Mouse (Mus musculus): Measurements from ENCODE around the gene Ptpn1.

Ptpn1 gene

DNA sequence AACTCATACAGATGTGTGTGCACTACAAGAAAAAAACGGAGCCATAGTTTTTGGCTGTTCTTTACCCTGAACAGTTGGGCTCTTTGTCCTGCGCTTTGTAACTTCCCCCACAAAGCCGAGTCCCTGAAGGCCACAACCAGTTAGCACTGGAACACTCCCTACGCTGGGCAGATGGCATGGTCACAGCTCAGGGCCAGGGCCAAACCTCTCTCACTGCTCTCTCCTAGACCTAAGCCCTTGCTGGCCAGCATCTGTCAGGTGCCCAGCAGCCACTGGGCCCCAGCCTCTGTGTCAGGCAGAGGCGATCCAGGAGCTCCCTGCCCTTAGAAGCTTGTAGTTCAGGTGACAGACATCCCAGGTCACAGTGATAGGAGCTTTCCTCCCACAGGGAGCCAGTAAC lies 13.6 kb downstream of the Ptpn1 start:
- no peak for DNase-seq (ENCODE audit: low read depth, low spot score)

DNA sequence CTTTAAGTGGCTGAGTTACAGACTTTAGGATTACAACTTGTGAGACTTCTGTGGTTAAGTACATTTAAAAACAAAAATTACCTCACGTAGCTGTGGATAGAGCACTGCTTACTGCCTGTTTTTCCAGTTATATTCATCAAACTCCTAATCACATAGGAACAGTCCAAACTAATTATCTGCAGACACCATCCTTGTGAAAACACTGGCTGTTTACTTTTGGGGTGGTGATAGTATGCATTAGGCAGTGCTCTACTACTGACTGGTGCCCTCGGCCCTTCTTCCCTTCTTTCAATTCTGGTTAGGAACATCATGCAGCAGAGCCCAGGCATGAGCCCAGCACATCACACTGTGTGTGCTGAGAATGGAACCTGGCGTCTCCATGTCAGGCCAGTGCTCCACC lies 15.4 kb downstream of the Ptpn1 start:
- no peak for DNase-seq (ENCODE audit: low read depth, low spot score)

DNA sequence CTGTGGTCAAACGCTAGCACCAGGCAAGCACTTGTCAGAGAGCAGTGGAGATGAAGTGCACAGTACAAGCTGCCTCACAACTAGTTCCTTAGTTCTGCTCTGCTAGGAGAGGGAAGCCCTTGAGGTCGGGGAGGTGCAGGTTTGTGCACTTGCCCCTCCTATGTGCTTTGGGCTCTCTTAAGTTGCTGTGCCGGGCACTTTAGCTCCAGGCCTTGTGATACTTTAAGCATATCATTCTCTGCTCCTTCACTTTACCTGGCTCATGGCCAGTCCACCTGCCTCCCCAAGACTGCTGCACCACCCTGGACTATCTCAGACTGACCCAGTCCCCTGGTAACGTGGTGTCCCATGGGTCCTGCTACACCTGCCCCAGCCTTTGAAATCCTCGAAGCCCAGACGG lies 16.2 kb downstream of the Ptpn1 start:
- DNase-seq (ENCODE audit: low read depth, low spot score): no peak

DNA sequence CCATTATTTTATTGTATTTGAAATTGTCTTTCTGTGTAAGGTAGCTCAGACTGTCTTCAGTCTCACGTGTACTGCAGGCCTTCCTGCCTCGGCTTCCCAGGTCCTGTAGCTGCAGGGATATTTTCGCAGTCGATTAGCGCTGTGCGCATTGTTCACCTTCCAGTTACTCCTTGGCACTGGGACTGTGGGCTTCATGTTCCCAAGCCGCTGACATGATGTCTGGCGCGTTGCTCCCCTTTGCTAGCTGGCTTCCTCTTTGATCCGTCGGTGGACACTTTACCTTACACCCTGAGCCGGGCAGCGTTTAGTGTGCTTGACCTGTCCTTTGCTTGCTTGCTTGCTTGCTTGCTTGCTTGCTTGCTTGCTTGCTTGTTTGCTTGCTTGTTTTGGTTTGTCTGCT lies 16.7 kb downstream of the Ptpn1 start:
- no peak for DNase-seq (ENCODE audit: low read depth, low spot score)

DNA sequence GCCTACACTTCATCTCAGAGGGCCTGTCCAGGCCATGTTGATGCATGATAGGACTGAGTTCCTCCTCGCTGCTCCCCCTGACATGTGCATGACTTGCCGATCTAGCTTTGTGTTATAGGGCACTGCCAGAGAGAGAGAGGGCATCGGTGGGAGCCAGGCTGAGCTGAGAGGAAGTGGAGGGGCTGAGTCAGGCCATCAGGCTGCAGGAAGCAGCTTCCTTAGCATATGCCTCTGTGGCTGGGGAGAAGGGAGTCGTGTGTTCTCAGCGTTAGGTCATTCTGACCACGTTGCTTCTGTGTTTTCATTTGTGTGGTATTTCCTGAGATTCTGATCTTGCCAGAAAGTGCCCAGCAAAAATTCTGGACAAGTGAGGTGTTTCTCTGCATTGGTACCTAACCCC lies 17.4 kb downstream of the Ptpn1 start:
- DNase-seq (ENCODE audit: low read depth, low spot score): no peak

DNA sequence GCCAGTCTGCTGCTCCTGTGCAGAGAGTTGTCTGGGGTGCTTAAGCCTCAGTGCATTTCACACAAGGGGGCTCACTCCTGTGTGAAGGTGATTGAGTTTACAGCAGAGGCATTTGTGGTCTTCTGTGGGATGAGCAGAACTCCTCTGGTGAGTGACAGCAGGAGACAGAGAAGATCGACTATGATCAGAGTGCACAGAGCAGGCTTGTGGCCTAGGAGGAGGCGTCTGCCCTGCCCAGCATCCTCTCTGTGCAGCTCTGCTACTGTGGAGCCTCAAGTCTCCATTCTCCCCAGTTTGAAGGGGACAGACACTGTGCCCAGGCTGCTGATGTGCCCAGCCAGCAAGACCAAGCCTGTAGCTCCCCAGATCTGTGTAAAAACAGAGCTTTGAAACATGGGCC lies 18.0 kb downstream of the Ptpn1 start:
- DNase-seq (ENCODE audit: low read depth, low spot score): no peak

DNA sequence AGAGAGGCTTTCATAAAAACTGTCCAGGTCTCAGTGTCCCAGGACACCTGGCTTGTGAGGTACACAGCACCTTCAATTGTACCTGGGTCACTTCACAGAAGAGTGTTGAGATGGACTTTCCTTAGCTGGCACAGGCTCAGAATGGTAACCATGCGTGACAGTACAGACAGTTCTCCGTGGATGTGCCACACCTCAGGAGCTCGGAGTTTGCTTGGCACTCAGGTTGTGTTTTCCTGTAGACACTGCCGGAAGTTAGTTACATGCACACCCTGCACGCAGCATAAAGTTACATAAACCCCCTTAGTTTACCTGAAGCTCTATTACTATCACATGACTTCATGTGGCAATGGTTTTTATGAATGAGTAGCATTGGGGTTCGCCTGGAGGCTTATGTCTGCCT lies 18.8 kb downstream of the Ptpn1 start:
- no peak for DNase-seq (ENCODE audit: low read depth, low spot score)

DNA sequence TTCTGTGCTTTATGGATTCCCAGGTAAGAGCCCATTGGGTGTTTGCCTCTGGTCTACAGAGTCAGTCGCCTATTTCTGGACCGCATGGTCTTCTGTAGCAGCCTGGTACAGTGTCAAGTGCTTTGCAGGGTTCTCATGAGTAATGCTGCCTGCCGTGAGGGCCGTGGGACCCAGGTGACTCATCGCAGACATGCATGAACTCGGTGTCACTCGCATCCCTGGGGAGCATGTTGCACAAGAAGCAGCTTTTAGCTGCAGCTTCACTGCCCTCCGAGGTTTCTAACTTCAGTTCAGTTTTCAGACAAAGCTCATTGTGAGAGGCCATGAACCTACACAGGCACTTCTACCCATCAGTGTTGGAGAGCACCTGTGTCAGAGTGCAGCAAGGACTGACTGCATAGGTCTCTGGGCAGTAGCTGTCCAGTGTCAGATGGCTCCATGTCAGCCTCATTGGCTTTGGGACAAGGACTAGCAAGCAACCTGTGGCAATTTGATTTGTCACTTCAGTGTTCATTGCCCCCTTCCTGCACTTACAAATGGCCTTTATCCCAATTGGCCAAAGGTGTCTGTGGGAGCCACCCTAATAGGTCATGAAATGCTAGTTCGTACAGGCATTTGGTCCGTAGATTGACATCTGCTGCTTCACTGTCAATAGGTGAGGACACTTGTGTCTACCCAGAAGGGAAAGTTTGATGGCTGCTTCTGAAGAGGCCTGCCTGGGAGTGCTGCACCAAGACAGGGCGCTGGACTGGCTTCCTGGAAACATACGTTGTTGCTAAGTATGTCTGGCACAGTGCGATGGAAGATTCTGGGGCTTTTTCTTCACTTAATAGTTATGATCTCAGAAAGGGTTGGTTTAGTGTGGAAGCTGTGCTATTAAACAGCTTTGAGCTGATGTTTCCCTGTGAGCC lies 19.7 kb downstream of the Ptpn1 start:
- DNase-seq (ENCODE audit: low read depth, low spot score): no peak

DNA sequence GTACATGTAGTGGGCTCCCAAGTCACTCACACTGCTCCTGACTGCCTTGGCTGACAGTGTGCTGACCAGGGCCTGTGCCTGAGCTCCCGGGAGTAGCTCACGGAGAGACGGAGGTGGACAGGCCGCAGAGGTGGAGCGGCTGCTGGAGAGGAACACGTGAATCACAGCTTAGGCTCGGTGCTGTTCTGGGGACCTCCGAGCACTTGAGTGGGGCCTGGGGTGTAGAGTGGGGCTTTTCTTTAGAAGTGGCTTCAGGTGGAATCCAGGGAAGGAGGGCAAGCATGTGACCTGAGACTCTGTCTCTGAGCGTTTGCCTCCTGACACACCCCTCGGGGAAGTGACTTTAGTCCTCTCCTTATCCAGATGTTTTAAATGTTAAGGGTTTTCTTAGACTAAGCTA lies 22.0 kb downstream of the Ptpn1 start:
- DNase-seq (ENCODE audit: low read depth, low spot score): no peak

DNA sequence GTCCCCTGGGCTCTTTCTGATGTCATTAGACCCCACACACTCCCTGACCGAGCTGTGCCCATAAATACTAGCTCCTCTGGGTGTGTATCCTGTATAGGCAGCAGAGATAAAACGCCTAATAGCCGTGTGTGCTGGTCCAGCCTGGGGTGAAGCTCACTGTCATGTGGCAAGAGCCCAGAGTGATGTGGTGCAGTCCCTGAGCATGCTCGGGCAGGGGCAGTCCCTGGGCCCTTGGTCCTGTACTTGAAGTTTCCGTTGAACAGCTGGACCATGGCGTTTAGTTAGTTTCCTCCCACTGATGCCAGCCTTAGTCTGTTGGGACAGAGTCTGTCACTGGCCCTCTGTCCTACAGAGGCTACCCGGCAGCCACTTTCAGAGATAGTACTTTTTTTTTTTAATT lies 23.1 kb downstream of the Ptpn1 start:
- DNase-seq (ENCODE audit: low read depth, low spot score): no peak

DNA sequence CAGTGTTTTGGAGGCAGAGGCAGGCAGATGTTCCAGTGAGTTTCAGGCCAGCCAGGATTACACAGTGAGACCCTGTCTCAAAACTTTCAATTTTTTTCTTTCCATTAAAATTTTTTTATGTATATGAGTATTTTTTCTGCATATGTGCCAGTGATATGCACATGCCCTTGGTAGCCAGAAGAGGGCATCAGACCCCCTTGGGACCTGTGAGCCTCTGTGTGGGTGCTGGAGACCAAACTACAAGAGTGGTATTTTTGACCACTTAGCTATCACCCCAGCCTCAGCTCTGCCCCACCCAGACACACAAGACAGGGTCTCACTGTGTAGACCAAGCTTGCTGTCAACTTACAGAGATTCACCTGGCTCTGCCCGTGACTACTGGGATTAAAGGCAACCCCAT lies 25.7 kb downstream of the Ptpn1 start:
- DNase-seq (ENCODE audit: low read depth, low spot score): no peak

DNA sequence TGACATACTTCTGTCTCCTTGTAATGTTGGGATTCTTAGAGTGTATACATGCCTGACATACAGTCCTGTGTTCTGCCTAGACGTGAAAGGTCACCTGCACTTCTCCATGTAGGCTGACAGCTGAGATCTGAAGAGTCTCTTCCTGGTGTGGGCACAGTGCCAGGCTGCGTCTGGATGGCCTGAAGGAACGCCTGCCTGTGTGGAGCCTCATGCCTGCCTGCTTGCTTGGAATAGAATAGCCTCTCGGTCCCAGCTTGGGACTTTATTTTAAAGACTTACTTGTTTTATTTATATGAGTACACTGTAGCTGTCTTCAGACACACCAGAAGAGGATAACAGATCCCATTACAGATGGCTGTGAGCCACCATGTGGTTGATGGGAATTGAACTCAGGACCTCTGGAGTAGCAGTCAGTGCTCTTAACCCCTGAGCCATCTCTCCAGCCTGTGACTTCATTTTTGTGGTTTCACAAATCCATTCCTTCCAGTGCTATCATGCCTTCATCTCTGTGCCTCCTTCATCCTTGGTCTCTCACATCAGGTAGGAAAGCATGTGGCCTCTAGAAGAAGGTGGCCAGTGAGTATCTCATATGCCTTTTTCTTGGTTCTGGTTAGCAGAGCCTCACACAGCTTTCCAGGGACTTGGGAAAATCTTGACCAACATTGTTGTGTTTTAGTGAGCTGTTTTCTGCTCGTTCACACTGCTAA lies 26.4 kb downstream of the Ptpn1 start:
- DNase-seq (ENCODE audit: low read depth, low spot score): no peak

DNA sequence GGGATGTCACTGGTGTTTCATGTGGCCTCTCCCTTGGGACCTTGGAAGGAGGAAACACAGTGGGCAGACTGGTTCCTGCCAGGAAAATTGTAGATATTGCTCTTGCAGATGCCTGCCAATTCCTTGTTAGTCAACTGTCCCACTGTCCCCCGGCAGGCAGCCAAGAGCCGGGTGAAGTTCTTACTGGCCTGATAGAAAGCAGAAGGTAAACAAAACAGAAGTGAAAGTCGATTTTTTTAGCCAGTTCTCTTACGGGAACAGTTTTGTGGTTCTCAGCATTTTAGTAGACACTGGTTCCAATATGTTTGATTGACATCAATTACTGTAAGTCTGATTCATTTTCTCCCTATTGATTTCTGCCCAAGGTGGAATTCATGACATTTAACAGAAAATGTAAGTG lies 27.0 kb downstream of the Ptpn1 start:
- DNase-seq (ENCODE audit: low read depth, low spot score): no peak

DNA sequence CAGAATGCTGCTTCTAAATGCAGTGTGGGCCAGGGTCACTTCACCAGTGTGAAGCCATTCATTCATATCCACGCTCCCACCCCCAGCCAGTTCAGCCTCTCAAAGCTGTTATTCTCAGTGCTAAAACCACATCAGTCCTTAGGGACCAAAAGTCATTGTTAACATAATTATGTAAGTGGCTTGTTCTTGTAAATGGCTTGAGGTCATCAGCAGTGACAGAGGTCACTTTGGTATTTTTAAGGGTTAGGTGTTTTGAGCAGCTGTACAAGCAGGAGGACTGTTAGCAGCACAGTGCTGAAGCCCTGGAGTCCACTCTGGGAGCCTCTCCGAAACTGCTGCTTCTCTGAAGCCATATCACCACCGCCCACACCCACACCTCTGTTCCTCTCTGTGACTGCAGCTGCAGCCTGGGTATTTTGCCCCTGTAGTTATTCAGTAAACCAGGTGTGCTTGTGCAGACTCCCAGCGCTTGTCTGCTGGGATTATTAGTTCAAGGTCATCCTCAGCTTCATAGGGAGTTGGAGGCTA lies 27.6 kb downstream of the Ptpn1 start:
- DNase-seq (ENCODE audit: low read depth, low spot score): no peak

DNA sequence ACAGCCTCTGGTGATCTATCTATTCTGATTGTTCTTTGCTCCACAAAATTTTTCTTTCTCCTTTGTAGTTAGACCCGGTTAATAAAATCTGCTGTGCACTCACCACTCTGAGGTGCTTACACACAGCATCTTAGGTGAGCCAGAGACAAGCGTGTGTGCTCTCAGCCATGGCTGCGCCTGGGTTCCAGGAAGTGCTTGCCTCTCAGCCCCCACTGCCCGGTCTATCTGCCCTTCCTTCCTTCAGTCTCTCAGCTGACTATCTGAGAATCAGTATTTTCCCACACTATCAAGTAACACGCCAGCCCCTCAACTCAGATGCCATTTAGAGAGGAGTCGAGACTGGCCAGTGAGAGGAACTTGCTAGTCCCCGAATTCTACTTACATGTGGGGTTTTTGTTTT lies 28.1 kb downstream of the Ptpn1 start:
- no peak for DNase-seq (ENCODE audit: low read depth, low spot score)

DNA sequence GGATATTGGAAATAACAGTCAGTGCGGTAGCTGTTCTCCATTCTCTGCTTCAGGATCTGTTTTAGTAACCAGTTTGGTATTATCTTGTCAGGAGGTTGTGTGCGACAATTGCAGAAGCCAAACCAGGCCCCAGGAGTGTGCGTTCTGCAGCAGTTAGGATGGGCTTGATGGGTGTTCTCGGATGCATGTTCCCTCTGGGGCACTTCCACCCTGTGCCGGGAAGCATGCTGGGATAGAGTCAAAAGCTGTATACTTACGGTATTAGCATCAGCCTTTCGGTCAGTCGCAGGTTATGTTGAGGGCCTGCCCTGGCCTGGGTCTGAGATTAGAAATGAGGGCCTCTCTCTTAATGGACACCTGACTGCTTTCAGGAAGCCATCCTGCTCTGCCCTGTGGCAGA lies 28.7 kb downstream of the Ptpn1 start:
- no peak for DNase-seq (ENCODE audit: low read depth, low spot score)

DNA sequence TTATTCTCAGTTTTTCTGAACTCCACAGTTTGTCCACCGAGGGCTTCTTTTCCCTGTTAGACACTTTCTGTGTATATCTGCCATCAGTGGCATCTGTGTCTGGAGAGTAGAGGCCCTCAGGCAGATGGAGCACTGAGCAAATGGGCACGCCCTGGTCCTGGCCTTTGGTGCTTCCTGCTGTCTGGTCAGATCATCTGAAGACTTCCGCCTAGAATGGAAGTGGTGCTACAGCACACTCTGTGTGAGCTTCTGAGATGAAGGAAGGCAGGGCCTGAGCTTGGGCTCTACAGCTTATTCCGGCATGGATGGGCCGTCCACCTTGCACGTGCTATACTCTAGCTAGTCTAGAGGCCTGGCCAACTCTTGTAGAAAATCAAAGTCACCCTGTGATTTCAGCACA lies 30.5 kb downstream of the Ptpn1 start:
- DNase-seq (ENCODE audit: low read depth, low spot score): no peak

DNA sequence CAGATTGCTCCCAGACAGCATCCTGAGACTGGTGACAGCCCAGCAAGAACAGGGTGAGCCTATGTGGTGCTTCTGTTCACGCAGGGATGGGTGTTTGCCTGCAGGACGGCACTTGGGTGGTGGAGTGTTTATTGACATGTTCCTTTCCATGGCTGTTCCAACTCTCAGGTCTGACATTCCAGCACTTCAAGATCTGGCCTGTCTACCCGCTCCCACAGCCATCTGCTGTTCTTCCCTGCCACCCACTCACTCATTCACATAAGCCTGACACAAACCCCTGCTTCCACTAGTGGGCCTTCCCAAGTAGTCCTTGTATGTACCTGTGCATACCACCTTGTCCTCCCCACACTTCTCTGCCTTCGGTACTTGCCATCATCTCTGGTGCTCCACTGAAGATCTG lies 31.3 kb downstream of the Ptpn1 start:
- DNase-seq (ENCODE audit: low read depth, low spot score): no peak

DNA sequence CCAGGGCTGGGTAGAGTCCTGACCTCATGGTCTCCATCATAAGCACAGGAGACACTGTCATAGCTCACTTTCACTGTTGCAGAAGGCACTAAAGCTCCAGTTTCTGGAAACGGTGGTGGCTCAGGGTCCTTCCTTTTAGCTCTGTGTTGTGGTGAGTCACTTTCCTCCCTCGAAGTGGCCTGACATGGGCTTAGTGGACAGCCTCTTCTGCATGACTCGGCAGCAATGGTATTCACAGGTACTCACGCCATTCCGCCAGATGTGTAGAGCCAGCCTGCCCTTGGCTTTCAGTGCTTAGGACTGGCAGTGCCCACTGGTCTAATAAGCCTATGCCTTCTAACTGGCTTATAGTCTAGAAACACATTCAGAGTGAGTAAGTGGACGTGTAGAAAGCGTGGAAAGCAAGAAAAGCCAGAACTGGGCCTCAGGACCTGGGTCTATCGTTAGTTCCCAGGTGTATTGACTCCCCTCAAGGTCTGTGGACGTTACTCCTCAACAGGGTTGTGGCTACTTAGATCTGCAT lies 32.0 kb downstream of the Ptpn1 start:
- no peak for DNase-seq (ENCODE audit: low read depth, low spot score)

DNA sequence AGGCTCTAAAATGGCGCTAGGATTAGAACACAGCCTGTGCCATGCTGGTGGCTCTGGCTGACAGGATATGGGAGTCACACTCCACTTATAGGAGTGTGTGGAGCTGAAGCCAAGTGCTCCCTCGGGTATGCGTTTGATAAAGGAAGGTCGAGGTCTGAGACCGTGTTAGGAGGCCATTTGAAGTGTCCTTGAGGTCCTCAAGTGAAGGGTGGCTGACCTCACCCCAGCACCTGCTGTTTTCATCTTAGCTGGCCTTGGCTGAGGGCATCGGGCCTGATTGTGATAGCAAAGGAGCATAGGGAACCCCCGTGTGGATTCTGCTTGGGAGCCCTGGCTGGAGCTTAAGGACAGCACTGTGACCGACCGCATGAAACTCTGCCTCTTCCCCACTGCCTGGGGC lies 32.5 kb downstream of the Ptpn1 start:
- no peak for DNase-seq (ENCODE audit: low read depth, low spot score)

DNA sequence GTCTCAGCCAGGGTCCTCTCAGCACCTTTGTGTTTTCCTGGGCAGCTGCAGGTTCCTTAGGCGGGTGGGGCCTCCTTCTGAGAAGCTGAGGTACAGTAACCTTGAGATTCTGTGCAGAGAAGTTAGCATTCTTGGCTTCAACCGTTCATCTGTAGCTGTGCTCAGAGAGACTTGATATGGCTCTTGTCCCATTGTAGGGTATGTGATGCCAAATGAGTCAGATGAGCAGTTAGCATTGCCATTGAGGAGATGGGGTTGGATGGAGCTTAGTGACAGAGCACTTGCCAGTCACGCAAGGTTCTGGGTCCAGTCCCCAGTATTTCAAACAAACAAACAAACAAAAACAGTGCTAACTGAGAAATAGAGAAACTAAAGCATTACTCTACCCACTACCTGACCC lies 34.1 kb downstream of the Ptpn1 start:
- DNase-seq (ENCODE audit: low read depth, low spot score): no peak

DNA sequence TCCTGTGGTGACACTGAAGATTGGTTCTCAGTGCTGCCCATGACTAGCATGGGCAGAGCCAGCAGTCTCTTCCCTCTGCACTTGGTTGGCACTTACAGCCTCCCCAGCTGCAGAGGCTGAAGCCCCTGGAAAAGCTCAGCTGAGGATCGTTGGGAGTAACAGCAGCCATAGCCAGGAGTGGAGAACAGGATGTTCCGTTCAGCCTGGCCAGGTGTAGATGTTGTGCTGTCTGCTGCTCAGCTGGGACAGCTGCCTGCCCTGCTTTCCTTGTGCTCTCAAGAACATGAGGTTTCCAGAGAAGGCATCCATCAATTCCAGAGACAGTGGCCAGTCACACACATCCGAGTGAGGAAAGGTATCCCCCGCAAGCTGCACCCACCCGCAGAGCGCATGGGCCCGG lies 36.6 kb downstream of the Ptpn1 start:
- DNase-seq (ENCODE audit: low read depth, low spot score): no peak
